Mouse (Mus musculus): ENCODE measurements at regions not wholly inside any gene's neighbourhood (a gene's known extent, or its start where the extent isn't known, plus 50 kb on each side); places are given as distances from the start of the nearest gene placed in this dataset.
"Not testable (repeated sequence)": the region's sequence is repeated elsewhere in the genome, so short reads cannot be mapped to it uniquely, and the experiment has no call there.

DNA sequence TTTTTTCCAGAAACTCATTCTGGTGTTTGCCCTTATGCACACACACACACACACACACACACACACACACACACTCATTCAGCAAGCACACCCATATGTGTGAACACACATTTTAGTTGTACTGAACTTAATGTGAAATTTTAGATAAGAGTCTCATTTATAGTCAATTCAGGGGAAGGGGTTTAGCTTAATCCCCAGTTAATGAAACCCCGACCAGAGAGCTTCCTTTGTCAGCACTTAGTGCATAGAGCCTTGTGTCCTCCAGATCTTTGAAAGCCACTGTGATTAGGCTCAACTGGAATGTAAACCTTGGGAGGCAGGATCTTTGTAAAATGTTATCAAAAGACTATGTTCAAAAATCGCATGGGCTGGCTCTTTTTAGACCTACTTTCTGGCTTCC is 53.4 kb downstream of the Rps12 start:
- ATAC-seq (ENCODE audit: low FRiP score) (no peak), DNase-seq (ENCODE audit: low spot score) (no peak)
- no peaks in the 10 kb centered on the region for H3K27me3 ChIP-seq (ENCODE audit: control insufficient read depth, insufficient read depth, low read length)
- H3K36me3 ChIP-seq (ENCODE audit: control insufficient read depth, insufficient read depth, low read length), result no peaks in the 10 kb centered on the region
- 66% methylated on average over 2 of the region's 2 CpGs for WGBS
- no peaks in the 10 kb centered on the region for H3K9me3 ChIP-seq (ENCODE audit: control insufficient read depth, low read length)
- no peak overlapping the region for H3K27ac ChIP-seq (ENCODE audit: low read depth, low read length)
- no peak overlapping the region for H3K4me2 ChIP-seq (replicated peaks; ENCODE audit: low read depth, low read length)
- H3K4me1 ChIP-seq (replicated peaks; ENCODE audit: control insufficient read depth, insufficient read depth, low read length), result no peaks in the 10 kb centered on the region
- H3K4me3 ChIP-seq (ENCODE audit: low read depth, low read length), result no peak overlapping the region
- no peak overlapping the region for H3K9ac ChIP-seq (ENCODE audit: low read depth, low read length)

GRCm38 (mm10) chr10:23725960-23726714 is 60.9 kb downstream of the Rps12 start:
- DNase-seq (ENCODE audit: low spot score); H3K4me3 ChIP-seq (ENCODE audit: low read depth, low read length): not testable (repeated sequence)
- WGBS, result 77% methylated on average over 23 of the region's 28 CpGs

GRCm38 (mm10) chr10:23718124-23718523 is 69.0 kb downstream of the Rps12 start:
- no peak for DNase-seq (ENCODE audit: low spot score)
- no peak for ATAC-seq (ENCODE audit: low FRiP score)
- no peak overlapping the region for H3K4me2 ChIP-seq (replicated peaks; ENCODE audit: low read depth, low read length)
- no peak overlapping the region for H3K27ac ChIP-seq (ENCODE audit: low read depth, low read length)
- no peak overlapping the region for H3K9ac ChIP-seq (ENCODE audit: low read depth, low read length)
- no peaks in the 10 kb centered on the region for H3K36me3 ChIP-seq (ENCODE audit: control insufficient read depth, insufficient read depth, low read length)
- H3K9me3 ChIP-seq (ENCODE audit: control insufficient read depth, low read length), result no peaks in the 10 kb centered on the region
- H3K4me3 ChIP-seq (ENCODE audit: low read depth, low read length), result no peak overlapping the region
- 59% methylated on average over 7 of the region's 7 CpGs for WGBS
- H3K4me1 ChIP-seq (replicated peaks; ENCODE audit: control insufficient read depth, insufficient read depth, low read length), result no peaks in the 10 kb centered on the region
- no peaks in the 10 kb centered on the region for H3K27me3 ChIP-seq (ENCODE audit: control insufficient read depth, insufficient read depth, low read length)

More at GRCm38 (mm10) chr10:23725960-23726714, 60.9 kb downstream of the Rps12 start:
- ATAC-seq (ENCODE audit: low FRiP score); H3K9ac ChIP-seq (ENCODE audit: low read depth, low read length); H3K36me3 ChIP-seq (ENCODE audit: control insufficient read depth, insufficient read depth, low read length); H3K27me3 ChIP-seq (ENCODE audit: control insufficient read depth, insufficient read depth, low read length); H3K4me1 ChIP-seq (replicated peaks; ENCODE audit: control insufficient read depth, insufficient read depth, low read length); H3K9me3 ChIP-seq (ENCODE audit: control insufficient read depth, low read length); H3K4me2 ChIP-seq (replicated peaks; ENCODE audit: low read depth, low read length); H3K27ac ChIP-seq (ENCODE audit: low read depth, low read length): not testable (repeated sequence)

- H3K36me3 ChIP-seq (ENCODE audit: control insufficient read depth, insufficient read depth, low read length), result no peaks in the 10 kb centered on the region
- H3K27me3 ChIP-seq (ENCODE audit: control insufficient read depth, insufficient read depth, low read length), result no peaks in the 10 kb centered on the region
- no peak overlapping the region for H3K4me3 ChIP-seq (ENCODE audit: low read depth, low read length)
- 90% methylated on average over 10 of the region's 10 CpGs for WGBS
- ATAC-seq (ENCODE audit: low FRiP score) (no peak), DNase-seq (ENCODE audit: low spot score) (no peak)
- H3K4me2 ChIP-seq (replicated peaks; ENCODE audit: low read depth, low read length), result no peak overlapping the region
- H3K9me3 ChIP-seq (ENCODE audit: control insufficient read depth, low read length), result no peaks in the 10 kb centered on the region
- no peaks in the 10 kb centered on the region for H3K4me1 ChIP-seq (replicated peaks; ENCODE audit: control insufficient read depth, insufficient read depth, low read length)
- no peak overlapping the region for H3K27ac ChIP-seq (ENCODE audit: low read depth, low read length)
- H3K9ac ChIP-seq (ENCODE audit: low read depth, low read length), result no peak overlapping the region
Observed at GRCm38 (mm10) chr10:23715511-23715910, 71.6 kb downstream of the Rps12 start.

- H3K9me3 ChIP-seq (ENCODE audit: control insufficient read depth, low read length), result no peaks in the 10 kb centered on the region
- H3K9ac ChIP-seq (ENCODE audit: low read depth, low read length), result no peak overlapping the region
- no peak overlapping the region for H3K4me2 ChIP-seq (replicated peaks; ENCODE audit: low read depth, low read length)
- DNase-seq (ENCODE audit: low spot score) (no peak), ATAC-seq (ENCODE audit: low FRiP score) (no peak)
- H3K4me3 ChIP-seq (ENCODE audit: low read depth, low read length), result no peak overlapping the region
- no peaks in the 10 kb centered on the region for H3K4me1 ChIP-seq (replicated peaks; ENCODE audit: control insufficient read depth, insufficient read depth, low read length)
- no peaks in the 10 kb centered on the region for H3K36me3 ChIP-seq (ENCODE audit: control insufficient read depth, insufficient read depth, low read length)
- H3K27ac ChIP-seq (ENCODE audit: low read depth, low read length), result no peak overlapping the region
- WGBS, result 91% methylated on average over 7 of the region's 7 CpGs
- no peaks in the 10 kb centered on the region for H3K27me3 ChIP-seq (ENCODE audit: control insufficient read depth, insufficient read depth, low read length)
Observed at GRCm38 (mm10) chr10:23715101-23715500, 72.0 kb downstream of the Rps12 start.

GRCm38 (mm10) chr10:23712691-23713378 is 74.2 kb downstream of the Rps12 start:
- Histone ChIP-seq H3K4me3 (ENCODE audit: low read depth, low read length) (no peak overlapping the region), H3K27ac (ENCODE audit: low read depth, low read length) (no peak overlapping the region), H3K9ac (ENCODE audit: low read depth, low read length) (no peak overlapping the region), H3K27me3 (ENCODE audit: control insufficient read depth, insufficient read depth, low read length) (no peaks in the 10 kb centered on the region), H3K4me2 (replicated peaks; ENCODE audit: low read depth, low read length) (no peak overlapping the region), H3K9me3 (ENCODE audit: control insufficient read depth, low read length) (no peaks in the 10 kb centered on the region), H3K4me1 (replicated peaks; ENCODE audit: control insufficient read depth, insufficient read depth, low read length) (no peaks in the 10 kb centered on the region), H3K36me3 (ENCODE audit: control insufficient read depth, insufficient read depth, low read length) (no peaks in the 10 kb centered on the region)
- DNase-seq (ENCODE audit: low spot score), result no peak
- WGBS, result 74% methylated on average over 5 of the region's 5 CpGs
- ATAC-seq (ENCODE audit: low FRiP score), result no peak

DNA sequence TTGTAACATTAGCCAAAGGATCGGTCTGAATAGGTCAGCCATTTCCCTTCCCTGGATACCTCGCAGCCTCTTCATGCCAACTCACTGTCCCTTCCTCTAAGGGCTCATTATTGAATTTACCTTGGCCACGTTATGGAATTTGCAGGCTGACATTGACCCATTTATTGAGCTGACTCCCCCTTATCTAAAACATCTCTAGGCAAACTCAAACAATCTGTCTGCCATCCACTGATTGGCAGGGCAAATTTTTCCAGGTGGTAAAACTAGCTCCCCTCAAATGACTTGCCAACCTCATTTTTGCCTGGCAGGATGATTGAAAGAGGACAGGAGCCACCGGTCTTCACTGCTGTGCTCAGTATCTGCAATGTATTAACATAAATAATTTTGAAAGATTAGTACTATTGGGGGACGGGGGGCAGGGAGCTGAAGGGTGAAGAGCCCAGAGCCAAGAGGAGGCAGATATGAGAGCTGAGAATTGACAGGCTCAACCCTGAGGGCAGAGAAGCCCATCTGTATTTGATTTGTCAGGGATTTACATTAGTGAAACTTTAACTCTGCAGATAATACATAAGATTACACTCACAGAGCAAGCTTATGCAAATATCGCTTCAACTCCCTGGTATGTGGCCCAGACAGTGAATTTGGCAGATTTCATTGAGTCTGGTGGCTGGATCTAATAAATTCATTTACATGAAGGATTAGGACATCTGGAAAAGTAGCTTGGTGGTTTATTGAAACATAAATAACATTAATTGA is 75.5 kb downstream of the Rps12 start:
- H3K27me3 ChIP-seq (ENCODE audit: control insufficient read depth, insufficient read depth, low read length), result no peaks in the 10 kb centered on the region
- H3K9ac ChIP-seq (ENCODE audit: low read depth, low read length), result no peak overlapping the region
- H3K36me3 ChIP-seq (ENCODE audit: control insufficient read depth, insufficient read depth, low read length), result no peaks in the 10 kb centered on the region
- no peak overlapping the region for H3K4me2 ChIP-seq (replicated peaks; ENCODE audit: low read depth, low read length)
- H3K27ac ChIP-seq (ENCODE audit: low read depth, low read length), result no peak overlapping the region
- DNase-seq (ENCODE audit: low spot score) (no peak), ATAC-seq (ENCODE audit: low FRiP score) (no peak)
- WGBS, result 66% methylated on average over 6 of the region's 6 CpGs
- no peaks in the 10 kb centered on the region for H3K4me1 ChIP-seq (replicated peaks; ENCODE audit: control insufficient read depth, insufficient read depth, low read length)
- no peak overlapping the region for H3K4me3 ChIP-seq (ENCODE audit: low read depth, low read length)
- no peaks in the 10 kb centered on the region for H3K9me3 ChIP-seq (ENCODE audit: control insufficient read depth, low read length)

GRCm38 (mm10) chr10:23710999-23711398 is 76.1 kb downstream of the Rps12 start:
- Histone ChIP-seq H3K4me3 (ENCODE audit: low read depth, low read length) (no peak overlapping the region), H3K9ac (ENCODE audit: low read depth, low read length) (no peak overlapping the region), H3K27ac (ENCODE audit: low read depth, low read length) (no peak overlapping the region), H3K36me3 (ENCODE audit: control insufficient read depth, insufficient read depth, low read length) (no peaks in the 10 kb centered on the region), H3K9me3 (ENCODE audit: control insufficient read depth, low read length) (no peaks in the 10 kb centered on the region), H3K4me2 (replicated peaks; ENCODE audit: low read depth, low read length) (no peak overlapping the region), H3K4me1 (replicated peaks; ENCODE audit: control insufficient read depth, insufficient read depth, low read length) (no peaks in the 10 kb centered on the region), H3K27me3 (ENCODE audit: control insufficient read depth, insufficient read depth, low read length) (no peaks in the 10 kb centered on the region)
- DNase-seq (ENCODE audit: low spot score) (no peak), ATAC-seq (ENCODE audit: low FRiP score) (no peak)
- 81% methylated on average over 6 of the region's 6 CpGs for WGBS

All from hindbrain, embryonic 11.5 days (tissue).